Mouse (Mus musculus) lung, postnatal 0 days (tissue): ENCODE results near the gene Psmd9. TPM values are rescaled to one million over a fixed set of nuclear protein-coding genes. Genes with fewer than 3 reads are reported as not detected.

Experiments
- ATAC-seq: fragments of 200-750 bp; cut with Nextera tagmentation; 2 replicates; pipeline ENCODE4 v1.8.0; 2017; ENCODE audit warnings: moderate library complexity
- DNase-seq: peaks from one replicate; pipeline ENCODE4 v3.0.0-alpha.2; 2016; ENCODE audit warnings: low spot score
- H3K27ac ChIP-seq: fragments of 300-500 bp; sonication (generic); 2 replicates; pipeline ENCODE4 v1.5.1; 2014; ENCODE audit warnings: antibody characterized with exemption, mild to moderate bottlenecking, low read length, mixed read lengths
- H3K27me3 ChIP-seq: fragments of 300-500 bp; sonication (generic); replicated peaks from 2 replicates; pipeline ENCODE4 v1.6.1; 2014; ENCODE audit warnings: low read length, mixed read lengths; ENCODE audit not compliant: insufficient read depth
- H3K36me3 ChIP-seq: fragments of 300-500 bp; sonication (generic); 2 replicates; pipeline ENCODE4 v1.6.1; 2014; ENCODE audit warnings: low read length, mixed read lengths; ENCODE audit not compliant: insufficient read depth
- H3K4me1 ChIP-seq: fragments of 300-500 bp; sonication (generic); 2 replicates; pipeline ENCODE4 v1.6.1; 2014; ENCODE audit warnings: antibody characterized with exemption, low read depth, low read length, mixed read lengths; ENCODE audit not compliant: insufficient read depth
- H3K4me2 ChIP-seq: fragments of 300-500 bp; sonication (generic); replicated peaks from 2 replicates; pipeline ENCODE4 v1.6.1; 2014; ENCODE audit warnings: low read depth, mild to moderate bottlenecking, low read length, moderate library complexity, mixed read lengths
- H3K4me3 ChIP-seq: fragments of 300-500 bp; sonication (generic); 2 replicates; pipeline ENCODE4 v1.5.1; 2014; ENCODE audit warnings: low read depth, low read length
- H3K9ac ChIP-seq: fragments of 300-500 bp; sonication (generic); replicated peaks from 2 replicates; pipeline ENCODE4 v1.6.1; 2014; ENCODE audit warnings: low read depth, mild to moderate bottlenecking
- H3K9me3 ChIP-seq: fragments of 300-500 bp; sonication (generic); 2 replicates; pipeline ENCODE4 v1.6.1; 2016; ENCODE audit warnings: low read length, mixed read lengths
- CTCF ChIP-seq: IDR thresholded peaks from 2 replicates; pipeline ENCODE4 v1.5.1; 2016; ENCODE audit warnings: antibody characterized with exemption, mild to moderate bottlenecking
- EP300 ChIP-seq: IDR thresholded peaks from 2 replicates; pipeline ENCODE4 v1.6.1; 2016; ENCODE audit warnings: antibody characterized with exemption, mild to moderate bottlenecking, control low read depth
- WGBS: fragments of 180-500 bp; shearing (Covaris S2); extraction: QIAGEN DNeasy Blood & Tissue Kit; methylation state at CpG from one replicate; pipeline ENCODE4 v1.1.7; 2014; 5-methylcytosine and 5-hydroxymethylcytosine counted together
- polyA plus RNA-seq: library from polyadenylated mRNA; unstranded; fragments of >200 nt; fragmentation: Nextera tagmentation; extraction: Ambion mirVana; gene quantifications from 2 replicates; pipeline ENCODE4 v1.2.1, GENCODE M21; 2015

Psmd9 gene
- polyA plus RNA-seq, 1 experiment from 2014 or later = 62.0 TPM

DNA sequence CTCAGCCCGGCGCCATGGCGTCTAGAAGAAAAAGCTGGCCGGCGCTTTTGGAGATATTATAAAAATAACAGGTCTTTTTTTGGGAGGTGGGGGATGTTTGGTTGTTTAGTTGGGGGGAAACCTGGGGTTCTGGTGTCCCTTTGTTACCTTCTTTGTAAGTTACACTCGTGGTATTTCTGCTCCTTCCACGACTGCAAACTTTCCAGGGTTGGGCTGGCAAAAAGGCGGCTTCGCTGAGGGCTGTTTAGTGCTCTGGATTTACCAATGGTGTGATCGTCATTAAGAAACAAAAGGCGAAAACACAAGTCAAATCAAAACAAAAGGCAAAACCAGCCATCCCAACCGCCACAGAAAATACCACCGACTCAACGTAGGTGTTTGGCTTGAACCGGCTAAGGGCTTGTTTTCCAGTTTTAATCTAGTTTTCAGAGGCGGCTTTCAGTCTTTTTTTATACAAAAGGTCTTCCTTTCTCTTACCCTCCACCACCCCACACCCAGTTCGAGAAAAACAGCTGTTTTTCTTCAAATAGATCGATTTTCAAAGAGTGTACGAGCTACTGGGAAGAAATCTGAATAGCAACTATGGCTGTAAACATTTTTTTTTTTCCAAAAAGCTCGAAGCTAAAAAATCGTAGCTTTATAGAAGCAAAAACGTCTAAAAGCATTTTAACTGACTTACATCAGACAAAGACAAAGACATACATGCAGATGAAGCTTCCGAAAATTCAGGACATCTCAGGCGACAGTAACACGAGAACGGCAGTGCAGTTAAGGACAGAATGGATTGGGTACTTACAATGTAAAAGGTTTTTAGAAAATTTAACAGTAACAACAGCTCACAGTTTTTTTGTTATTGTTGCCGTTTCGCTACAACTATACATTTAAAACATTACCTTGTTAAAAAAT lies 29.2 kb upstream of the Psmd9 start:
- Histone ChIP-seq H3K27ac (peak overlapping the region; percentile 100), H3K4me1 (peaks cover 36% of the 10 kb centered on the region), H3K27me3 (no peaks in the 10 kb centered on the region), H3K9ac (peak overlapping the region; percentile 99), H3K4me3 (peak overlapping the region; percentile 91), H3K36me3 (no peaks in the 10 kb centered on the region), H3K9me3 (no peaks in the 10 kb centered on the region), H3K4me2 (peak overlapping the region; percentile 99)
- ATAC-seq (no peak), DNase-seq (peak; percentile 38)
- TF ChIP-seq EP300 = no peak
- WGBS = 1% methylated on average over 28 of the region's 28 CpGs

GRCm38 (mm10) chr5:123140694-123141554 lies 28.3 kb upstream of the Psmd9 start:
- peak; percentile 19; the same call in 1 of the 2 replicates for TF ChIP-seq CTCF
- peak; percentile 71 for TF ChIP-seq EP300

DNA sequence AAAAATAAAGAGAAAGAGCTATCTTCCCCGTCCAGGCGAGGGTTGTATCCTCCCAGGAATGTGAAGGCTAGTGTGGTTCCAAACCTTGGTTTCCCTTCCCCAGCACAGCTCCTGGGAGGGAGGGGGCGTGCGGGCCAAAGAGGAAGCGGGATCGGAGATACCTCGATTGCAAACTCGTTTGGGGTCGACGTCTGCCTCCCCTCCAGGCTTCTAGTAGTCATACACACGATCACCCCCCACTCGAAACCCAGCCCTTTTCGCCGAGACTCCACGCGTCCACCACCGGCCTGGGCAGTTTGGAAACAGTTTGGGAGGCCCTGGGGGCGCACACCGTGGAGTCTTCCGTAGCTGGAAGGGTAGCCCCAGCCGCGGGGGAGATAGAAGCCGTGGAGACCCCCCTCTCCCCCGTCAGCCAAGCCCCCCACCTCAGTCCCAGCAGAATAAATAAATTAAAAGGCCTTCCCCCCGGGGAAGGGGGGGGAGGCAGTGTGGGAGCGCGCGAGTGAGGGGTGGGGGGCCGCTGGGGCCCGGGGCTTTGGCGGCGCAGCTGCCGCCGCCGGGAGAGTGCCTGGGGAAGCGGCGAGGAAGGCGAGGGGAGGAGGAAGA lies 27.6 kb upstream of the Psmd9 start:
- peak; percentile 67 for DNase-seq
- no peaks in the 10 kb centered on the region for H3K9me3 ChIP-seq
- WGBS = under 1% methylated on average over 29 of the region's 38 CpGs

More at GRCm38 (mm10) chr5:123140694-123141554, 28.3 kb upstream of the Psmd9 start:
- Histone ChIP-seq H3K4me1 (peaks cover 29% of the 10 kb centered on the region), H3K27me3 (no peaks in the 10 kb centered on the region), H3K9me3 (no peaks in the 10 kb centered on the region), H3K9ac (peak overlapping the region; percentile 96), H3K4me3 (peak overlapping the region; percentile 91), H3K27ac (peak overlapping the region; percentile 100), H3K4me2 (peak overlapping the region; percentile 99), H3K36me3 (no peaks in the 10 kb centered on the region)
- ATAC-seq (peak; percentile 44), DNase-seq (peak; percentile 96)
- under 1% methylated on average over 31 of the region's 31 CpGs for WGBS

DNA sequence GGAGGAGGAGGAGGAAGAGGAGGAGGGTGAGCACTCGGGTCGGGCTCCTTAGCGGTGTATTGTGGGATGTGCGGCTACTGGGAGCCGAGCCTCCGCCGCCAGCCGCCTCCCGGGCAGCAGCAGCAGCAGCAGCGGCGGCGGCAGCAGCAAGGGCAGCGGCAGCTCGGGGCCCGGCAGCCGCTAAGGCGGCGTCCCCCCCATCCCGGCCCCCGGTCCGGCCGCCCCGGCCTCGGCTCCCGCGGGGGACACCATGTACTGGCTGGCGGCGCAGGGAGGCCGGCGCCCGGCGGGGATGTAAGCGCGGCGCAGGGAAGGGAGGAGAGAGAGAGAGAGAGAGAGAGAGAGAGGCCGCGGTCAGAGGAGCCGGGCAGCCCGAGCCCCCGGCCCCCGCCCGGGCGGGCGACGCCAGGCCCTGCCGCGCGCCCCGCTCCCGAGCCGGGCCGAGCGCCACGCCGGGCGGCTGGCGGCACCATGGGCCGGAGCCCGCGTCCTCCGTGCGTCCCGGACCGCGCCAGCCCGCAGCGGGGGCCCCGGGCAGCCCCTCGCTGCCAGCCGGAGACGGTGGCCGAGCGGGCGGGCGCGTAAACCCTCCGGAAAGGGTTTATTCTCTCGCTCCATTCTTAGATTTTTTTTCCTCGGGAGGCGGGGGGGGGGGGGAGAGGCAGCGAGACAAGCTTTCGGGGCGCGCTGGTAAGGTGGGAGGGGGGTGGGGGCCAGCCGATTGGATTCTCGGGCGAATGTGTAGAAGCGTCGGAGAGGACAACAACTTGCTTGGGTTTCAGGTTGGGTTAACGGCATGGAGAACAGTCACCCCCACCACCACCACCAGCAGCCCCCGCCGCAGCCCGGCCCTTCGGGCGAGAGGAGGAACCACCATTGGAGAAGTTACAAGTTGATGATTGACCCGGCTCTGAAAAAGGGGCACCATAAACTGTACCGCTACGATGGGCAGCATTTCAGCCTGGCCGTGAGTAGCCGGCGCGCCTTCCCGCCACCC lies 26.8 kb upstream of the Psmd9 start, which contains the start of gene Setd1b:
Setd1b (plus strand) TSS at position 33 of the 997 bp plus-strand sequence.
- peak within 1 kb of the TSS; percentile 99 for H3K4me2 ChIP-seq
- no peaks in the 10 kb centered on the region for H3K9me3 ChIP-seq
- H3K4me3 ChIP-seq = peak within 1 kb of the TSS; percentile 91
- H3K27me3 ChIP-seq = no peaks in the 10 kb centered on the region
- ATAC-seq (no peak), DNase-seq (peak; percentile 66)
- TF ChIP-seq CTCF (0 out of 2 replicates have a peak, but pooled peaks have one; percentile 4), EP300 (no peak)
- H3K4me1 ChIP-seq = peaks cover 16% of the 10 kb centered on the region; the same call in 1 of the 2 replicates
- H3K9ac ChIP-seq = peak within 1 kb of the TSS; percentile 96
- peak within 1 kb of the TSS; percentile 100 for H3K27ac ChIP-seq
- peaks cover 8% of the 10 kb centered on the region; the same call in 1 of the 2 replicates for H3K36me3 ChIP-seq
- WGBS = 2% methylated on average over 57 of the region's 103 CpGs

More for the DNA sequence above, 27.6 kb upstream of the Psmd9 start:
- peaks cover 4% of the 10 kb centered on the region; the same call in 1 of the 2 replicates for H3K36me3 ChIP-seq
- no peaks in the 10 kb centered on the region for H3K27me3 ChIP-seq
- no peak for ATAC-seq
- peaks cover 24% of the 10 kb centered on the region; the same call in 1 of the 2 replicates for H3K4me1 ChIP-seq
- peak overlapping the region; percentile 96 for H3K9ac ChIP-seq
- H3K4me3 ChIP-seq = peak overlapping the region; percentile 91
- no peak for TF ChIP-seq EP300
- no peak for TF ChIP-seq CTCF
- peak overlapping the region; percentile 99 for H3K4me2 ChIP-seq
- peak overlapping the region; percentile 100 for H3K27ac ChIP-seq
